Mouse (Mus musculus) heart, adult 2 months (tissue): Measurements from ENCODE around the gene Npvf.

ENCODE experiments used
- CTCF ChIP-seq: fragments of 200-600 bp; IDR thresholded peaks from 2 replicates; pipeline ENCODE4 v1.8.1; 2022; ENCODE audit warnings: antibody characterized with exemption, mild to moderate bottlenecking, moderate library complexity
- POLR2A ChIP-seq: fragments of 200-500 bp; IDR thresholded peaks from 2 replicates; pipeline ENCODE4 v1.6.1; 2011; ENCODE audit warnings: mild to moderate bottlenecking, low read depth, low read length, control low read depth; ENCODE audit not compliant: insufficient read depth

DNA sequence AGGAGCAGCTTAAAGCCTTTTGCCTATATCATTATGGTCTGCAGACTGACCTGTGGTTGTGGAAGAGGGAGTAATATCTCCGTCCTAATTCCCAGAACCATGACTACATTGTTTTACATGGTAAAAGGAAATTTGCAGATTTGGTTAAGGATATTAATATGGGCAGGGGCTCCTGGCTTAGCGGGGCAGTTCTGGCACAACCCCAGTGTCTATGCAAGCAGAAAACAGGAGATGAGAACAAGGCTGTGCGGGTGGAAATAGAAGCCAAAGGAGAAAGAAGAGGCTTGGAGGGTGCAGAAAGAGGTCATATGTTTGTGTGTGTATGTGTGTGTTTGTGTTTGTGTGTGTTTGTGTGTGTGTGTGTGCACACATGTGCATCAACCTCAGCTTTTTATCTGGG lies 17.0 kb upstream of the Npvf start:
- TF ChIP-seq POLR2A (no peak), CTCF (no peak)
